Mouse (Mus musculus) heart, adult 2 months (tissue): ENCODE results near the gene Rsph14.

Experiments
- CTCF ChIP-seq: fragments of 200-600 bp; IDR thresholded peaks from 2 replicates; pipeline ENCODE4 v1.8.1; 2022; ENCODE audit warnings: antibody characterized with exemption, mild to moderate bottlenecking, moderate library complexity
- POLR2A ChIP-seq: fragments of 200-500 bp; IDR thresholded peaks from 2 replicates; pipeline ENCODE4 v1.6.1; 2011; ENCODE audit warnings: mild to moderate bottlenecking, low read depth, low read length, control low read depth; ENCODE audit not compliant: insufficient read depth

- TF ChIP-seq POLR2A (no peak), CTCF (no peak)
Measured at GRCm38 (mm10) chr10:74919277-74919676, 113.1 kb downstream of the Rsph14 start.
